Mouse (Mus musculus) hindbrain, embryonic 10.5 days (tissue): ENCODE measurements at regions not wholly inside any gene's neighbourhood (a gene's known extent, or its start where the extent isn't known, plus 50 kb on each side); places are given as distances from the start of the nearest gene placed in this dataset.

Source experiments
- DNase-seq: peaks from one replicate; pipeline ENCODE4 v3.0.0-alpha.2; 2017; ENCODE audit warnings: low spot score
- H3K27ac ChIP-seq: fragments of 300-500 bp; sonication (generic); 2 replicates; pipeline ENCODE4 v1.5.1; 2016; ENCODE audit warnings: mild to moderate bottlenecking, moderate library complexity
- H3K27me3 ChIP-seq: fragments of 300-500 bp; sonication (generic); 2 replicates; pipeline ENCODE4 v1.6.1; 2016; ENCODE audit warnings: mild to moderate bottlenecking; ENCODE audit not compliant: poor library complexity, insufficient read depth, severe bottlenecking
- H3K36me3 ChIP-seq: fragments of 300-500 bp; sonication (generic); 2 replicates; pipeline ENCODE4 v1.6.1; 2016; ENCODE audit warnings: mild to moderate bottlenecking, moderate library complexity
- H3K4me1 ChIP-seq: fragments of 300-500 bp; sonication (generic); replicated peaks from 2 replicates; pipeline ENCODE4 v1.6.1; 2016; ENCODE audit warnings: mild to moderate bottlenecking
- H3K4me3 ChIP-seq: fragments of 300-500 bp; sonication (generic); 2 replicates; pipeline ENCODE4 v1.5.1; 2016; ENCODE audit warnings: mild to moderate bottlenecking, moderate library complexity
- H3K9me3 ChIP-seq: fragments of 300-500 bp; sonication (generic); 2 replicates; pipeline ENCODE4 v1.6.1; 2016; ENCODE audit warnings: mild to moderate bottlenecking, moderate library complexity
- WGBS: fragments of 180-500 bp; shearing (Covaris S2); methylation state at CpG from one replicate; pipeline ENCODE4 v1.1.7; 2016; 5-methylcytosine and 5-hydroxymethylcytosine counted together

GRCm38 (mm10) chr8:89097396-89097795 lies 53.4 kb upstream of the Sall1 start:
- H3K4me1 ChIP-seq: no peaks in the 10 kb centered on the region
- H3K27ac ChIP-seq: no peak overlapping the region
- DNase-seq: no peak
- WGBS: 85% methylated on average over 4 of the region's 4 CpGs
- no peak overlapping the region for H3K4me3 ChIP-seq
- no peaks in the 10 kb centered on the region for H3K36me3 ChIP-seq
- no peaks in the 10 kb centered on the region for H3K27me3 ChIP-seq
- no peaks in the 10 kb centered on the region for H3K9me3 ChIP-seq
